Mouse (Mus musculus): Measurements from ENCODE around the gene Myl12a. TPM values are rescaled to one million over a fixed set of nuclear protein-coding genes. Genes with fewer than 3 reads are reported as not detected.

The Myl12a gene
- polyA plus RNA-seq, 2 experiments from 2014 or later: 601 to 659 TPM

DNA sequence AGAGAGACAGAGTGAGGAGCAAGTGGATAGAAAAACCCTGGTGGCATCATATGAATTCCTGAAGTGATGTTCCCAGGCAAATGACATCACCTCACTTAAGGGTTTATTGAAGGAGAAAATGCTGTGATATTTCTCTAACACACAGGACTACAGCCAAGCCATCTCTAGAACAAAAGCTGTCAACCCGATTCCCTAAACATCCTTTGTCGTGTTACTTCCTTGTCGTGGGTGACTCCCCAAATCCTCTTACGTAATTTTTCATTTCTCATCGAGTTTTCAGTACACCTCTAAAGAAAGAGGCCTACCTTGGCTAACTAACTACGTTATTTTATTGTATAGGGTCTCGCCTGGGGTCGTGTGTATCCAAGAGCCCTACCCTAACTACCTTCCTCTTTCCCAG lies 13.2 kb downstream of the Myl12a start:
- ATAC-seq: no peak

GRCm38 (mm10) chr17:70988337-70988767 lies 14.3 kb downstream of the Myl12a start:
- ATAC-seq: no peak

- peak; percentile 54 for ATAC-seq
Observed at GRCm38 (mm10) chr17:70986831-70987660, 15.6 kb downstream of the Myl12a start.

DNA sequence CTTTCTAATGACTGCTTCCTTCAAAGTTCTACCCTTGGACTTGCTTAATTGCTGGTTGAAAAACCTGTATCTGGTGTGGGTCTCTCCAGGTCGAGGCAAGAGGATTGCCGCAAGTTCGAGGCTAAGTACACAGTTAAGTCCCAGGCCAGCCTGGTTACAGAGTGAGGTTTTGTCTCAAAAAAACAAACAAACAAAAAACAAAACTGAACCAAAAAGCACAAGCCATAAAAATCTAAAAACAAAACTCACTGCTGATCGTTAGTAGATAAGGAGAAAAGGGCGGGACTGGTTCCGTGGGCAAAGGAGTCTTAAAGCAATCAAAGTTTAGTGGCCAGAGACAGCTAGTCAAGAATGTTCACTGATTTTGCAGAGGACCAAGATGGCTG lies 16.3 kb downstream of the Myl12a start:
- peak; percentile 7 for ATAC-seq

GRCm38 (mm10) chr17:70985501-70986354 lies 16.9 kb downstream of the Myl12a start:
- peak; percentile 34 for ATAC-seq

- ATAC-seq: peak; percentile 67
Observed at GRCm38 (mm10) chr17:70979345-70980223, 23.1 kb downstream of the Myl12a start.

DNA sequence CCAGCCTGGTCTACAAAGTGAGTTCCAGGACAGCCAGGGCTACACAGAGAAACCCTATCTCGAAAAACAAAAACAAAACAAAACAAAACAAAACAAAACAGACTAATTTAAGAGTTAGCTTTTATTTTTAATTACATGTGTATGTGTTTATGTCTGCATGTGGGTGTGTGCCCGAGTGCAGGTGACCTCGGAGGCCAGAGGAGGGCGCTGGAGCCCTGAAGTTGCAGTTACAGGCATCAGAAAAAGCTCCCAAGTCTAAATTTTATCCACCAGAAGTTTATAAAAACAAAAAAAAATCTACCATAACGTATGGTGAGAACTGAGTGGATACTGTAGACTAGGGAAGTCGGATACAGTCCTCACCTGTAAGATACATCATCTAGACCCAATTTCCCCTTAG lies 24.9 kb downstream of the Myl12a start:
- ATAC-seq: no peak

GRCm38 (mm10) chr17:70974065-70974464 lies 28.6 kb downstream of the Myl12a start:
- peak; percentile 46 for ATAC-seq

DNA sequence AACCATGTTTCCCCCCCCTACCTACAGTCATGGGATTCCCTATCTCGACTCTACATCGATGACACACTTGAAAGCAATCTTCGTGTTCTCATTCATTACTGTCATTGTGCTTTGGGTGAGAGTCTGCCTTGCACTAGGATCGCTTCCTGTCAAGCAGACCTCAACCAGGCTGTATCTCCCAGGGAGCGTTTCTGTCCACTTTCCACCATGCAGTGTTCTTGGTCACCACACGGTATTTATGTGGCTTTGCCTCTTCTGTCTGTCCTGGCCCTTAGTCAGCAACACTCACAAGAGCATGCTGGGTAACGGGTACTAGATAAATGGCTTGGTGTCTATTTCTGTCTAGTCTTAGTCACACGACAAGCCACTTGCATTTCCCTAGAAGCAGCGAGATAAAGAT lies 29.3 kb downstream of the Myl12a start:
- ATAC-seq: peak; percentile 72

- no peak for ATAC-seq
Observed at GRCm38 (mm10) chr17:70971206-70971605, 31.5 kb downstream of the Myl12a start.

DNA sequence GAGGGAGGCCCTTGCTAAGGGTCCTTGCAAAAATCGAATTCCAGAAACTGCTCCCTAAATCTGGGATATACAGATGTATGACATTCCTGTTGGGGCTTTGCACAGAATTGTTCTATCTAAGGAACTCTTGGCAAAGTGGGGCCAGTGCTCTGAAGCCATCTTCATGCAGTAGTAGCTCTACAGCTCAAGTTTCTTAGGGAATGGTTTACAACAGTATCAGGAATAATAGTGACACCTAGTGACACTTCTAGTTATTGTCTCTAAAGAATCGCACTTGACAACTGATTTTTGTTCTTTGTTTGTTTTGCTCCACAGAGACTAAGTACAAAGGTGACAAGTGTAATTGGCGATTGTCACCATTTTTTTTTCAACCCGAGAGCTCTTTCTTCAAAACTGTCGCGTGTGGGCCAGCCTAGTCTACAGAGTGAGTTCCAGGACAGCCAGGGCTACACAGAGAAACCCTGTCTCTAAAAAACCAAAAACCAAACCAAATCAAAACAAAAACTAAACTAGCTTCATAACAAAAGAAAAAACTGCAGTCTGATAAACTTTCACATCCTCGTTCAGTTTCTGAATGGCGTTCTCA lies 34.0 kb downstream of the Myl12a start:
- peak; percentile 61 for ATAC-seq

GRCm38 (mm10) chr17:70967646-70968045 lies 35.0 kb downstream of the Myl12a start:
- peak; percentile 21 for ATAC-seq

- ATAC-seq: no peak
Observed at GRCm38 (mm10) chr17:70967191-70967590, 35.5 kb downstream of the Myl12a start.

GRCm38 (mm10) chr17:70966126-70966525 lies 36.6 kb downstream of the Myl12a start:
- no peak for ATAC-seq

DNA sequence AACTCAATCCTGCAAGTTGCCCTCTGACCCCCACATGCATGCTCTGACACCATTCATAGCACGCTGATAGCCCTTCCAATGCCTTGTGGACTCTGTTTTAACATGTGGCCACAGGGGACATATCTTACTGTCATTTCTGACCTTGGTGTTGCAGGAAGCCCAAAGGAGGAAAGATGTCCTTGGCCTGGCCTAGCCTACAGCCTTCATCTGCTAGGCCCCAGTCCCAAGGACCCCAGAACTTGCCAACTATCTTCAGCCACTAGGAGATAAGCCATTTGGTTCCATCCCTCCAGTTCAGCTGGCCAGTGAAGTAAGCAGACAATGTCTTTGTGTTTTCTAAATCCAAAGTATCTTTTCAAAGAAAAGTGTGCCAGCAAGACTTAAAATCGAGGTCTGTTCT lies 37.4 kb downstream of the Myl12a start:
- ATAC-seq: no peak

DNA sequence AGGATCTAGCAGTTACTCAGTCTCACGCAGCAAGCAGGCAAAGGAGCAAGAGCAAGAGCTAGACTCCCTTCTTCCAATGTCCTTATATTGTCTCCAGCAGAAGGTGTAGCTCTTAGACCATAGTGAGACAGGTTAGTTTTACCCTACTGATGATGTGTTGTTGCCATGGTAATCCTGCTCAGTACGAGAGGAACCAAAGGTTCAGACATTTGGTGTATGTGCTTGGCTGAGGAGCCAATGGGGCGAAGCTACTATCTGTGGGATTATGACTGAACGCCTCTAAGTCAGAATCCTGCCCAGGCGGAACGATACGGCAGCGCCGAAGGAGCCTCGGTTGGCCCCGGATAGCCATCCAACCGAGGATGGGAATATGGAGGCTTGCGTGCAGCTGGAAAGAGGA lies 39.1 kb downstream of the Myl12a start:
- ATAC-seq: peak; percentile 100

GRCm38 (mm10) chr17:70951266-70951665 lies 51.4 kb downstream of the Myl12a start:
- no peak for ATAC-seq

GRCm38 (mm10) chr17:70949171-70949570 lies 53.5 kb downstream of the Myl12a start:
- ATAC-seq: no peak

GRCm38 (mm10) chr17:70948721-70949120 lies 54.0 kb downstream of the Myl12a start:
- ATAC-seq: no peak

DNA sequence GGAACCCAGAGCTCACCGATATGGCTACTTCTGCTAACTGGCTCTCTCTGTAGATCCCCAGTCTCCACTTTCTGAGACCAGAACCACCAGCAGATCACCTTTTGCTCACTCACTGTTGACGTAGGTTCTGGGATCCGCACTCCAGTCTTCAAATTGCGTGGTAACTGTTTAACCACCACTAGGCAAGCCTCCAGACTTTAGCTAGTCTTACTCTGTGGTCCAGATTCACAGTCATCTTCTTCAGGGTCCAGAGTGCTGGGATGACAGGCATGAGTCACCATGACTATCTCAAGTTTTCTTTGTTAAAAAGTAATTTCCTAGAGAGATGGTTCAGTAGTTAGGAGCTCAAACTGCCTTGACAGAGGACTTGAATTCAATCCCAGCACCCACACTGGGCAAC lies 58.9 kb downstream of the Myl12a start:
- ATAC-seq: no peak
